Mouse (Mus musculus) MEL (cell line): ENCODE data around the gene Etnk2.

Source experiments
- CTCF ChIP-seq, 3 experiments: IDR thresholded peaks in 2 of 3; conservative IDR thresholded peaks in 1 of 3; 2 replicates each; pipeline ENCODE4 v1.5.1; 2011 to 2012; ENCODE audit warnings: low read length in 3 of 3, low read depth in 2 of 3, mild to moderate bottlenecking in 2 of 3, improper control_type of control experiment in 1 of 3, inconsistent platforms in 1 of 3, mixed read lengths in 1 of 3, moderate library complexity in 1 of 3; ENCODE audit not compliant: control insufficient read depth in 1 of 3, insufficient read depth in 1 of 3, poor library complexity in 1 of 3, severe bottlenecking in 1 of 3
- EP300 ChIP-seq, 2 experiments: IDR thresholded peaks; 2 replicates each; pipeline ENCODE4 v1.6.1; 2011; ENCODE audit warnings: improper control_type of control experiment in 2 of 2, low read length in 2 of 2, low read depth in 1 of 2, mild to moderate bottlenecking in 1 of 2
- MAX ChIP-seq: IDR thresholded peaks from 2 replicates; pipeline ENCODE4 v1.6.1; 2011; ENCODE audit warnings: low read length, improper control_type of control experiment
- POLR2A ChIP-seq, 2 experiments: IDR thresholded peaks; 2 replicates each; pipeline ENCODE4 v1.6.1; 2011 to 2012; ENCODE audit warnings: low read length in 2 of 2, mild to moderate bottlenecking in 2 of 2, control low read depth in 1 of 2, improper control_type of control experiment in 1 of 2, low read depth in 1 of 2, moderate library complexity in 1 of 2; ENCODE audit not compliant: control insufficient read depth in 1 of 2, insufficient read depth in 1 of 2, poor library complexity in 1 of 2
- RCOR1 ChIP-seq: IDR thresholded peaks from 2 replicates; pipeline ENCODE4 v1.6.1; 2012; ENCODE audit warnings: low read depth, mild to moderate bottlenecking, inconsistent platforms, low read length, improper control_type of control experiment

DNA sequence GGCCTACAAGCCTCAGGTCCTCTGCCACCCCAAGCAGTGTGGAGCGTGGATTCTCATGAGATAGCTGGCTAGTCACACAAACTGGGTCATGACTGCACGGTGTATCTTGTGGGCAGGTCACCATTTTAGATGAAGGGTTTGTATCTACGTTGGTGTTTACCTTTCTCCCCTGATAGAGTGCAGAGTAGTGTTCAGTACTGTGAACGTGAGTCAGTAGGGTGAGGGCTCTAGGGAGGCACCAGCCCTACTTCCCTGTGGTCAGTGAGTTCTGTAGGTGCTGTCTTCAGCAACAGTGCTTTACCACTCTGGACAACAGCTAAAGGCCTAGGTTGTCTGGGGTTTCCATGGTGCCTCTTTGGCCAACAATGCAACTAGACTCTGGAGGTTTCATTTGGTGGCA is 40.6 kb downstream of the Etnk2 start:
- TF ChIP-seq CTCF (IDR thresholded peaks at IDR 0.05 in 2 of 3, conservative IDR thresholded peaks at IDR 0.05 in 1 of 3; ENCODE audit: control insufficient read depth in 1 of 3, insufficient read depth in 1 of 3, low read depth in 2 of 3, low read length in 3 of 3, poor library complexity in 1 of 3, severe bottlenecking in 1 of 3) (no peak), RCOR1 (no peak), POLR2A (IDR thresholded peaks at IDR 0.05; ENCODE audit: control insufficient read depth in 1 of 2, insufficient read depth in 1 of 2, low read depth in 1 of 2, low read length in 2 of 2, poor library complexity in 1 of 2) (no peak), MAX (no peak), EP300 (IDR thresholded peaks at IDR 0.05; ENCODE audit: low read depth in 1 of 2, low read length in 2 of 2) (no peak)
